In genomic region chr1:133071666-133072381, GRCm38 (mm10) we compare ENCODE assay signal across 8 mouse cellular contexts. TPM values are rescaled to one million over a fixed set of nuclear protein-coding genes. Genes with fewer than 3 reads are reported as not detected.
DNase-seq lines count a peak whose midpoint lies in the region; ATAC-seq lines count a peak whose summit lies in the region.

No protein-coding gene starts in this region.

- H3K4me3 ChIP-seq in forebrain, embryonic 10.5 days: no peak overlapping the region
- H3K4me3 ChIP-seq in forebrain, embryonic 11.5 days (ENCODE audit: low read depth, low read length): no peak overlapping the region
- no peak overlapping the region for H3K4me3 ChIP-seq in neural tube, embryonic 13.5 days
- H3K4me3 ChIP-seq in heart, embryonic 16.5 days (ENCODE audit: low read length): no peak overlapping the region

- H3K9me3 ChIP-seq in forebrain, embryonic 10.5 days: no peaks in the 10 kb centered on the region
- H3K9me3 ChIP-seq in forebrain, embryonic 11.5 days (ENCODE audit: control insufficient read depth, low read length): no peaks in the 10 kb centered on the region
- H3K9me3 ChIP-seq in neural tube, embryonic 13.5 days: no peaks in the 10 kb centered on the region
- H3K9me3 ChIP-seq in heart, embryonic 16.5 days (replicated peaks; ENCODE audit: control insufficient read depth, low read length): no peaks in the 10 kb centered on the region

- peaks cover 61% of the 10 kb centered on the region for H3K4me1 ChIP-seq in forebrain, embryonic 10.5 days
- H3K4me1 ChIP-seq in forebrain, embryonic 11.5 days (replicated peaks; ENCODE audit: control insufficient read depth, insufficient read depth, low read length): no peaks in the 10 kb centered on the region; the same call in 1 of the 2 replicates
- peaks cover 66% of the 10 kb centered on the region for H3K4me1 ChIP-seq in neural tube, embryonic 13.5 days (replicated peaks)
- peaks cover 63% of the 10 kb centered on the region for H3K4me1 ChIP-seq in heart, embryonic 16.5 days (ENCODE audit: control insufficient read depth, insufficient read depth, low read length)

- peaks cover 92% of the 10 kb centered on the region for H3K36me3 ChIP-seq in forebrain, embryonic 10.5 days (replicated peaks)
- no peaks in the 10 kb centered on the region for H3K36me3 ChIP-seq in forebrain, embryonic 11.5 days (ENCODE audit: control insufficient read depth, insufficient read depth, low read length)
- H3K36me3 ChIP-seq in neural tube, embryonic 13.5 days: peaks cover 73% of the 10 kb centered on the region
- peaks cover 2% of the 10 kb centered on the region; the same call in 1 of the 2 replicates for H3K36me3 ChIP-seq in heart, embryonic 16.5 days (ENCODE audit: control insufficient read depth, insufficient read depth)

- no peak overlapping the region for H3K9ac ChIP-seq in forebrain, embryonic 11.5 days (ENCODE audit: low read length)
- H3K9ac ChIP-seq in neural tube, embryonic 13.5 days: no peak overlapping the region
- peak overlapping the region; percentile 44; the same call in 1 of the 2 replicates for H3K9ac ChIP-seq in heart, embryonic 16.5 days (ENCODE audit: low read length)

- WGBS in forebrain, embryonic 10.5 days: 75% methylated on average over 16 of the region's 16 CpGs
- WGBS in forebrain, embryonic 11.5 days: 75% methylated on average over 16 of the region's 16 CpGs
- 66% methylated on average over 16 of the region's 16 CpGs for WGBS in neural tube, embryonic 13.5 days
- WGBS in heart, embryonic 16.5 days: 52% methylated on average over 16 of the region's 16 CpGs

- no peak for DNase-seq in forebrain, embryonic 10.5 days (ENCODE audit: extremely low spot score, low spot score)
- DNase-seq in forebrain, embryonic 11.5 days (ENCODE audit: low spot score): no peak
- no peak for DNase-seq in neural tube, embryonic 10.5 days (ENCODE audit: extremely low spot score, low spot score)
- DNase-seq in lung, postnatal 14 days: peak; percentile 54
- no peak for DNase-seq in thymus, postnatal 25 days
- DNase-seq in B cell, adult 2 months: no peak

- no peak for ATAC-seq in forebrain, embryonic 11.5 days (replicated peaks; ENCODE audit: low FRiP score)
- ATAC-seq in neural tube, embryonic 13.5 days (ENCODE audit: low read depth): no peak
- no peak for ATAC-seq in heart, embryonic 16.5 days (replicated peaks; ENCODE audit: extremely low read depth, insufficient read depth, low FRiP score)

- no peaks in the 10 kb centered on the region for H3K27me3 ChIP-seq in forebrain, embryonic 10.5 days (ENCODE audit: poor library complexity, severe bottlenecking)
- H3K27me3 ChIP-seq in forebrain, embryonic 11.5 days (ENCODE audit: control insufficient read depth, insufficient read depth, low read length): no peaks in the 10 kb centered on the region
- no peaks in the 10 kb centered on the region for H3K27me3 ChIP-seq in neural tube, embryonic 13.5 days
- H3K27me3 ChIP-seq in heart, embryonic 16.5 days (ENCODE audit: control insufficient read depth, insufficient read depth, low read length): no peaks in the 10 kb centered on the region

- H3K4me2 ChIP-seq in forebrain, embryonic 11.5 days (ENCODE audit: low read depth, low read length, severe bottlenecking): no peak overlapping the region
- no peak overlapping the region for H3K4me2 ChIP-seq in neural tube, embryonic 13.5 days
- no peak overlapping the region for H3K4me2 ChIP-seq in heart, embryonic 16.5 days (ENCODE audit: low read depth, low read length)

- peak overlapping the region; percentile 56 for H3K27ac ChIP-seq in forebrain, embryonic 10.5 days
- no peak overlapping the region for H3K27ac ChIP-seq in forebrain, embryonic 11.5 days (ENCODE audit: low read depth, low read length)
- H3K27ac ChIP-seq in neural tube, embryonic 13.5 days (replicated peaks): peak overlapping the region; percentile 43
- H3K27ac ChIP-seq in heart, embryonic 16.5 days (ENCODE audit: low read length): peak overlapping the region; percentile 80

RNA-seq across cellular contexts. Expression of gene Pik3c2b, which starts 26.4 kb away (rescaled TPM):
- 13.6 and 13.7 TPM in 2 replicates for polyA plus RNA-seq in forebrain, embryonic 10.5 days (2016; fragmentation: Nextera tagmentation; extraction: Ambion mirVana)
- polyA plus RNA-seq in forebrain, embryonic 11.5 days (2014; fragmentation: Nextera tagmentation; extraction: Ambion mirVana): 25.3 and 25.7 TPM in 2 replicates
- polyA plus RNA-seq in neural tube, embryonic 13.5 days (2015; fragmentation: Nextera tagmentation; extraction: Ambion mirVana): 13.9 and 14.0 TPM in 2 replicates
- 9.5 and 10.1 TPM in 2 replicates for polyA plus RNA-seq in heart, embryonic 16.5 days (2015; fragmentation: Nextera tagmentation; extraction: Ambion mirVana)

RNA-seq across cellular contexts. Expression of gene Mdm4, which starts 41.5 kb away (rescaled TPM):
- polyA plus RNA-seq in forebrain, embryonic 10.5 days (2016; fragmentation: Nextera tagmentation; extraction: Ambion mirVana): 38.5 and 38.8 TPM in 2 replicates
- polyA plus RNA-seq in forebrain, embryonic 11.5 days (2014; fragmentation: Nextera tagmentation; extraction: Ambion mirVana): 44.7 and 51.0 TPM in 2 replicates
- 30.0 and 33.6 TPM in 2 replicates for polyA plus RNA-seq in neural tube, embryonic 13.5 days (2015; fragmentation: Nextera tagmentation; extraction: Ambion mirVana)
- polyA plus RNA-seq in heart, embryonic 16.5 days (2015; fragmentation: Nextera tagmentation; extraction: Ambion mirVana): 20.7 and 25.6 TPM in 2 replicates

RNA-seq across cellular contexts. Expression of gene Ppp1r15b, which starts 59.1 kb away (rescaled TPM):
- 59.1 and 59.3 TPM in 2 replicates for polyA plus RNA-seq in forebrain, embryonic 10.5 days (2016; fragmentation: Nextera tagmentation; extraction: Ambion mirVana)
- polyA plus RNA-seq in forebrain, embryonic 11.5 days (2014; fragmentation: Nextera tagmentation; extraction: Ambion mirVana): 62.8 and 69.7 TPM in 2 replicates
- 27.8 and 30.8 TPM in 2 replicates for polyA plus RNA-seq in neural tube, embryonic 13.5 days (2015; fragmentation: Nextera tagmentation; extraction: Ambion mirVana)
- 22.3 and 25.1 TPM in 2 replicates for polyA plus RNA-seq in heart, embryonic 16.5 days (2015; fragmentation: Nextera tagmentation; extraction: Ambion mirVana)
